Mouse (Mus musculus) kidney, postnatal 14 days (tissue): ENCODE data around the gene Ndufs3.
A peak's percentile ranks its signal among the peaks of the same experiment; 100 is the strongest.

Experiments
- DNase-seq: peaks from one replicate; pipeline ENCODE4 v3.0.0; 2022; ENCODE audit warnings: mixed read lengths

Gene Ndufs3

DNA sequence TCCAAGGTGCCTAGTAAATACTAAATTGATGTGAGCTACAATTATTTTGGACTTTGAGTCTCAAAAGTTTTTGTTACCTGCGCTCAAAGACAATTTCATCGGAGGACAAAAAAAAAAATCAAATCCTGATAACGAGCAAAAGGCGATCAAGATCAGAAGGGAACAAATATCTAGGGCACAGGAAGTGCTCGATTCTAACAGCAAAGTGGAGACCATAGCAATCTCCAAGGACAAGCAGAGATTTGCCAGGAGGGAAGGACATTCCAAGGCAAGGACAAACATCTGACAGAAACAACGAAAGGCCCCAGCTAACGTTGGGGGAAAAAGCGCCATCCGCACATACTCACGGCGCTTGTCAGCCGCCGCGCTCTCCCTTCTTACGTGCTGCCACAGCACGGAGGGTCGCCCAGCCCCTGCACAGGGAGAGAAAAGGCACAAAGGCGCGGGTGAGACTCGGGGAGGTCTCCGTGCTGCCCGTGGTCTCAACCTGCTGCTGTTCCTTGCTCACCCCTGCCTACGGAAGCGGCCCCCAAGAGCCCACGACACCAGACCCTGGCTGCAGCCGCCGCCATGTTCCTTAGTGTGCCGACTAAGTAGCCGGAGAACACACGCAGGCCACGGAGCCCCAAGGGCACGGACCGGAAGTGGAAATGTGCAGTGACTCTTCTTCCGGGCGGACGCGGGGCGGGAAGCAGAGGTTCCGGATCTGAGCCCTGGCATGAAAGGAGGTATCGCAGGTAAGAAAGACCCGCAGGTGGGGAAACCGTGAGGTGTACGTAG is at the start of gene Ndufs3, which contains the start of gene Kbtbd4:
Gene Ndufs3, minus strand, starts transcription at position 752 of the 780 bp plus-strand sequence.
Gene Kbtbd4, plus strand, starts transcription at position 665 of the 780 bp plus-strand sequence.
- DNase-seq, result peak; percentile 92

DNA sequence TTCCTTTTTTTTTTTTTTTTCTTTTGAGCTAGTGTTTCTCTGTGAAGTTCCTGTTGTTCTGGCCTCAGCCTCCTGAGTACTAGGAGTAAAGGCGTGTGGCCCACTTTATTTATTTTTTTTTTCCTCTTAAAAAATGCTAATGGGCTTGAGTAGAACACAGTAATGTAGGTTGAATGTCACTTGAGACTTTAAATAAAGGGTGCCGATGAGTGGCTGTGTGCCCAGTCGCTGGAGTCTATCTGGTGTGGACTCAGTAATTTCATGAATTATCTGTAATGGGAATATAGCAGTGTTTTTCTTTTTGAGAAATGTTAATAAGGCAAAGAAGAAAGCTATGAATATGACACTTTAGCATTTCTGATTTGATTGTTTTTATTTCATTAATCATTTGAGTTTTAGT is 48.8 kb upstream of the Ndufs3 start:
- DNase-seq, result no peak

DNA sequence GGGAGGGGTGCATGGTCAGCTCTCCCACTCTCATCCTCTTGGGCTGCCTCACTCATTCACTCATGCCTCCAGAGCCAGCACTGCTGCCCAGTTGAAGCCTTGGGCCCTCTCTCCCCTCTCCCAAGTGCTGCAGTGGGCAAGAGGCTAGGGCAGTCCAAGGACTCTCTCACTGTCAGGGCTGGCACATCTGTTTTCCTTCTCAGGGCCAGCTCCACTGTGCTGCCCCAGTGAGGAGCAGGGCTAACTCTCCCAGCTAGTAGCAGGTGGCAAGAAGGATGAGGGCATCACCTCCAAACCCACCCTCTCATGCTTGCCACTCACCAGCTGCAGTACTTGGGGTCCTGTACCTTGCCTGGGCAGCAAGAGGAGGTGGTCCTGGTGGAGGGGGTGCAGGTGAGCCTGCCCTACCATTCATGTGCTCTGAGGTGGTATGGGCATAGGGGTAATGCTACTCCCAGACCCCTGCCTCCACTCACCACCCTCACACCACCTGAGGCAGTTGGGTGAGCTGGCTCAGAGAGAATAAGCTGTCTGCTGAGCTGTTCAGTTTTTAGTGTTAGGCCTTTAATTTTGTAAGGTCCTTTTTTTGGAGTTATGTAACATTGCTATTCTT is 46.1 kb upstream of the Ndufs3 start:
- no peak for DNase-seq

DNA sequence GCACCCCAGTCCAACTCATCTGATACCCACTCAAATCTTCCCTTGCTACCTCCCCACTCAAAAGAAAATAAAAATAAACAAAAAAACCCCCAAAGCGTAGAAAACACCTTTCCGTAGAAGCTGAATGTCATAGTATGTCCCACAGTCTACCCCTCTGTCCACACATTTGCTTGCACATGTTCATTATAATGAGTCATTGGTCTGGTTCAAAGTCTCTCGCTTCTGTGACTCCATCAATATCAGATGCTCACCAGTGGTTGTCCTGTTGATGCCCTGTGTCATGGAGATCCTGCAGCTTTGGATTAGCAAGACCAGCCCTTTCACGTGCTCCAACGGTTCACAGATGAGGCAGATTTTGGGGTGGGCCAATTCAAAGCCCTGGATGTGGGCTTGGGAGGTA is 45.5 kb upstream of the Ndufs3 start:
- DNase-seq, result no peak

DNA sequence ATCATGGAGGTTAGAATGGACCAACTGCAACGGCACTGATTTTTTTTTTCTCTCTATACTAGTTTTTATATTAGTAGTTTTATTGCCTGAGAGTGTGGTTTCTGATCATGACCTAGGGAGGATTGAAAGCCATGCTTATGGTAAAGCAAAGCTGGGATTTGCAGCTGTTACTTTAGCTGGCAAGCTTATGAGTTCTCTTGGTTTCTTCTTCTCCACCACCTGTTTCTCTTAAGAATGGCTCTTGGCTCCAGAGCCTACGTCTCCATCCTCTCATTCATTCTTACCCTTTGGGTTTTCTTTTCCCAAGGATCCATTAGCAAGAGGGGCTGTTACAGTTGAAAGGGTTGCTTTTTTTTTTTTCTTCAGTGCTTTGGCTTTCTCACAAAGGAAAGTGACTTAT is 37.1 kb upstream of the Ndufs3 start:
- no peak for DNase-seq

DNA sequence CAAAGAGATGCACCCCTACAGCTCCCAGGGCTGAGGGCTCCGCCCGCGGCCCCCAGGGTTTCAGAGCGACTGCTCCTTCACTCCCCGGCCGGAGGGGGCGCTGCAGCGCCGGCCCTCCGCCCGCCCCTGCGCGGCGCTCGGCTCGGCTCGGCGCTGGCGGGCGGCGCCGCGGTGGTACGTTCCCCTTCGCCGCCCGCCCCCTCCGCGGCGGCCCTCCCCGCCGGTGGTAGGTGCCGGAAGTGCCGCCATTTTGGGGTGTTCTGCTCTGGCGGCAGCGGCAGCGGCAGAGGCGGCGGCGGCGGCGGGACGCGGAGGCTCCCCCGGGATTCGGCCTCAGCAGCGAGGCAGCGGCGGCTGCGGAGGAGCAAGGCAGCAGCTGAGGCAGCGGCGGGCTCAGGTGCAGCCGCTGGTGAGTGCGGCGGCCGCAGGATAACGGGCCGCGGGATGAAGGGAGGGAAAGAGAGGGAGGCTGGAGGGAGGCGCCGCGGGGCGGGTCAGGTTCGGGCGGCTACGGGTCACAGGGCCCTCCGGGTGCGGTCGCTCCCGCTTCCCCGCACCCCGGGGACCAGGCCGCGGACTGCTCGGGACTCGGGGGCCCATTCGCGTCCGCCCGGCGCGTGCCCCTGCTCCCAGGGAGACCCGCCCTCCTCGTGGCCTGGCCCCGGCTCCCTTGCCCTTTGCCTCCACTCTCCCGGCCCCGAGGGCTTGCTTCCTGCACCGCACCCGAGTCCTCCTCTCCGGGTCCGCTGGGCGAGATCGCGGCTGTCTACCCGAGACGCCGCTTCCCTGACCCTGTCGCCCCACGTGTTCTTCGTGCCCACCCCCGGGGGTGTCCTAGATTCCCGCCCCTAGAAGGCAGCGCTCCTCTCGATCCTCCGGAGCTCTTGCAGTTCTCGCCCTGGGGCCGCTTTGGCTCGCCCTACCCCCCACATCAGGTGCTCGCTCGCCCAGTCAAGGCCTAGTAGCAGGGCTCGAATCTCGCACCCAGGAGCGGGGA is 35.9 kb upstream of the Ndufs3 start, which contains the start of gene Celf1:
Gene Celf1, plus strand, starts transcription at position 150 of the 997 bp plus-strand sequence.
- DNase-seq, result peak; percentile 92

DNA sequence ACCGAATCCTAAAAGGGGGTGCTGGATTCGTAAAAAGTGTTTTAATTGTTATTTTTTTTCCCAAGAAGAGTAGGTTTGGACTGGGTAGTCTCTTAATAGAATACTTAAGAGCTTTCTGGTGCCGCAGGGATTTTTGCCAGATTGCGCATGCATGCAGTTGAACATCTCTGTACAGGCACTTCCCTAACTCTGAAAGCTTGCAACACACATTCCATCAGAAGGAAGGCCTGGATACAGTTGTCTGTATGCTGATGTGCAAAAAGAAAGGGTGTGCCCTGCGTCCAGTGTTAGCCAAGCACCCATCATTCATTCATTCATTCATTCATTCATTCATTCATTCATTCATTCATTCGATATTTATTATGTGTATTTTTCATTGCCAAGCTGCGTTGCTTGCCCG is 35.1 kb upstream of the Ndufs3 start:
- no peak for DNase-seq

DNA sequence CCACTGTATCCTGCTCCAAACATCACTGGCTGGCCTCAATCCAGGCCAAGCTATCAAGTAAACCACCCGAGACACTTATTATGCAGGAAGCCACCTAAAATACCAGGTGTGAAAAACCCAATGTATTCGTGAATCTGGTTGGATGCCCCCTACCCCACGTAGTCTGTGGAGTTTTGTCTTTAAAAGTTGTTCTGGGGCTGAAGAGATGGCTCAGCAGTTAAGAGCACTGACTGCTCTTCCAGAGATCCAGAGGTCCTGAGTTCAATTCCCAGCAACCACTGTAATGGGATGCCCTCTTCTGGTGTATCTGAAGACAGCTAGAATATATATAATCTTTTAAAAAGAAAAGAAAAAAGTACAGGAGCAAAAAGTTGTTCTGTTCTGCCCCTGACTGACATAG is 33.7 kb upstream of the Ndufs3 start:
- no peak for DNase-seq

DNA sequence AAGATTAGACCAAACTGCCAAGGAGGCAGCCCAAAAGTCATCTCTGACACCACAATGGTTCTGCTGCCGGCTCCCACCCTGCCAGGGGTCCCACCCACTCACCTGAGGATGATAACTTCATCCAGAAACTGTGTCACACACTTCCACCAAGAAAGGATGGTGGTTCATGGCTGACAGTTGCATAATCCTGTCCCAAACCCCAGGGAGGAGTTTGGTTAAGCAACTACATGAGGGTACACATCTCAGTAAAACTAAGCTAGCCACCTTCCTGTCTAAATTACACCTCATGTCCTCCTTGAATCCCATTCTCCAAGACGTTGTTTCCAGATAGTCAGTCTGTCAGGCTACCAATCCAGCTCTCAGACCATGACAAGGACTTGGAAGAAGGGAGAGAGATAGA is 27.6 kb upstream of the Ndufs3 start:
- no peak for DNase-seq

DNA sequence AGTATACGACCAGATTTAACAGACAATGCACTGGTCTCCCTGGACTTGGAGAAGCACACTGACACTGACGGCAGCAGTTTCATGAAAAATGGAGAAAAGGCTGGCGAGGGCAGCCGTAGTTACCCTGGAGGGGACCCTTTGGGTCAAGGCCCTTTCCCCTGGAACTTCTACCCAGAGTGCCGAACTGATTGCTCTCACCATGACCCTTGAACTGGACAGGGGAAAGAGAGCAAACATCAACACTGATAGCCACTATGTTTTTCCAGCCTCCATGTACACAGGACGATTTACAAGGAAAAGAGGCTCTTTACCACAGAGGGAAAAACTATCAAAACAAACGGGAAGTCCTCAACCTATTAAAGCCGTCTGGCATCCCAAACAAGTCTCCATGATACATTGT is 27.2 kb upstream of the Ndufs3 start:
- no peak for DNase-seq

DNA sequence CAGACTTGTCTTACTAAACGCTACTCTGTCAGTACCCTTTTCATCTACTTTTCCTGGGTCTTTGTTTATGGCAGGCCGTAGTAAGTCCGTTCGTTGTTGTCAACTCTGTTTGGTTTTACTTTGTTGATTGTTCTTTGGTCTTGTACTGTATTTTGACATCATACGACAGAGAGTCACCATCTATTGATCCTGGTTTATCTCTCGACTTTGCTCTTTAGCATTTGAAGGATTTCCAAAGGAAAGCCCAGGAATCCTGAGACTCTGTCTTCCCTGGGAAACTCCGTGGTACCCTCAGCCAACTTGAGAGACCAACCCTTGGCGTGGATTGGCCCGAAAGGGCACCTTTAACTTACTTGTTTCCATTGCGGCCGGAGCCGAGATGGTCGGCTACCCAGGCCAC is 23.9 kb upstream of the Ndufs3 start:
- DNase-seq, result no peak

DNA sequence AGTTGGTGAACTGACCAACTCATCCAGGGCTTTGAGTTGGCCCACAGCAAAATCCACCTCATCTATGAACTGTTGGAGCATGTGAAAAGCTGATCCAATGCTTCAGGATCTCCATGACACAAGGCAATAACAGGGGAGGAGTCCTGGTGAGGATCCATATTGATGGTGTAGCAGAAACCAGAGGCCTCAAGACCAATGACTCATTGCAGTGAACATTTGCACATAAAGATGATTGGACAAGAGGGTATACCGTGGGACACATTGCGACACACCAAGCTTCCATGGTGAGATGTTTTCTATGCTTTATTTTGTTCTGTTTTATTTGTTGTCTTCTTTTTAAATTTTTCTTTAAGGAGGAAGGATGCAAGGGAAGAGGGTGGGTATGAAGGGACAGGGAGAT is 18.0 kb upstream of the Ndufs3 start:
- DNase-seq, result no peak

DNA sequence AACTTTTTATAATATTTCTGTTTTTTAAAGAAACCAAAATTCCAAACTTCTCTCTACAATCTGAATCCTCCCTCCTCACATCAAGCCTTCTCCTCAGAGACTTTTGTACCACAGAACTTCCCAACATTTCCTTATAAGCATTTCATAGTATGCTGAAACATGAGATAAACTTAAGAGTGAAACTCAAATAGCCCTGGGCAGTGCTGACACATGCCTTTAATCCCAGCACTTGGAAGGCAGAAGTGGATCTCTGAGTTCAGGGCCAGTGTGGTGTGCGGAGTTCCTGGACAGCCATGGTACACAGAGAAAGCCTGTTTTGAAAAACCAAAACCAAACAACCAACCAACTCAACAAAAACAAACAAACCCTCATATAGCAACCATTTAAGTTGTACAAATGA is 16.6 kb upstream of the Ndufs3 start:
- no peak for DNase-seq

DNA sequence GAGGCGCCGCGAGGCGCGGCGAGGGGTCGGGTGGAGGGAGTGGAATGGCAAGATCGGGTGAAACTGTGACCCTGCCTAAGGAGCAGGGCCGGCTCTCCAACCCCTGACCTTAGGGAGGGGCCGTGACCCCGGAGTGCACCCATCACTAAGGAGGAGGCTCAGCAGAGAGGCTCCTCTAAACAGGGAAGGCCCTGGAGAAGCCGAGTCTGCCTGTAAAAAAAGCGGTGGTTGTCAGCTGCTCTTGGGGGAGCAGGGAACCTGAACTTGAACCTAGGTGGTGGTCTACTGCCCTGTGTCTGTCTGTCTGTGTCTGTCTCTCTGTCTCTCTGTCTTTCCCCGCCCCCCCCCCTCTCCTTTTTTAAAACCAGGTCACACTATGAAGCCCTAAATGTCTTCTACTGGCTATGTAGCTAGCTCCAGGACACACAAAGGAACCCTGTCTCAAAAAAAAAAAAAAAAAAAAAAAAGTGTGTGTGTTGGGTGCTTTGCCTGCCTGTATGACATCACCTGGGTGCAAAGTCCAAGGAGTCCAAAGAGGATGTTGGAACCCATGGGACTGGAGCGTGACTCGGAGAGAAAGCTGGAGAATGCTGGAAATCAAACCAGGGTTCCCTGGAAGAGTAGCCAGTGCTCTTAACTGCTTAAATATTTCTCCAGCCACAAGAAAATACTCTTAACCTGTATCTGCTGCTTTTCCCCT is 13.5 kb upstream of the Ndufs3 start:
- peak; percentile 82 for DNase-seq

DNA sequence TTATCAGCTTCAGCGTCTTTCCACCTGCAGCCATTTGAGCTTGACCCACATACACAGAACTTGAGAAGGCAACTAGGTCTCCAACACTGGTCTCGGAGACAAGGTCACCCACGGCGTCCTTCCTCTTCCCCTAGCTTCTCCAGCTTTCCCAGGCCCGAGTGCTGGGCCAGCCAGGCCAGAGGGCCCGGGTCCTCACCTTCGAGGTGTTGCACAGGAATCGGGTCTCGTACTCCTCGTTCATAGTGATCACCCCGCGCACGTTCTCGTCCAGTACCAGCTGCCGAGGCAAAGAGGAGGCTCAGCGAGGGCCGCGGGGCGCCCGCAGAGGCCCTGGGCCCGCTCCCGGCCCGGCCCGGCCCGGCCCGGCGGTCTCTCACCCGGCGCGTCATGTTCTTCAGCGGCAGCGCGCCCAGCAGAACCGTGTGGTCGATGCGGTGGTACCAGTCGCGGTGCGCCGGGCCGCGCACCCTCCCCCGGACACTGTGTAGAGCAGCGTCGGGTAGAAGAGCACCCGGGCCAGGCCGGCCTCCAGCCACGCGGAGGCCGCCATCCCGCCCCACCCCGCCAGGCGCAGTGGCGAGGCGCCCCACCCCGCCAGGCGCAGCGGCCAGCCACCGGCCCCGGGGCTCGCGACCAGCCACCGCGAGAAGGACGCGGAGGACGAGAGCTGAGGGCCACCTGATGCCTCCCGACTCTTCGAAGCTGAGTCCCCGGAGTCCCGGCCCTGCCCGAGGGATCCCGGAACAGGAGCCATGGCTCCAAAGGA is 12.8 kb upstream of the Ndufs3 start:
- peak; percentile 83 for DNase-seq

DNA sequence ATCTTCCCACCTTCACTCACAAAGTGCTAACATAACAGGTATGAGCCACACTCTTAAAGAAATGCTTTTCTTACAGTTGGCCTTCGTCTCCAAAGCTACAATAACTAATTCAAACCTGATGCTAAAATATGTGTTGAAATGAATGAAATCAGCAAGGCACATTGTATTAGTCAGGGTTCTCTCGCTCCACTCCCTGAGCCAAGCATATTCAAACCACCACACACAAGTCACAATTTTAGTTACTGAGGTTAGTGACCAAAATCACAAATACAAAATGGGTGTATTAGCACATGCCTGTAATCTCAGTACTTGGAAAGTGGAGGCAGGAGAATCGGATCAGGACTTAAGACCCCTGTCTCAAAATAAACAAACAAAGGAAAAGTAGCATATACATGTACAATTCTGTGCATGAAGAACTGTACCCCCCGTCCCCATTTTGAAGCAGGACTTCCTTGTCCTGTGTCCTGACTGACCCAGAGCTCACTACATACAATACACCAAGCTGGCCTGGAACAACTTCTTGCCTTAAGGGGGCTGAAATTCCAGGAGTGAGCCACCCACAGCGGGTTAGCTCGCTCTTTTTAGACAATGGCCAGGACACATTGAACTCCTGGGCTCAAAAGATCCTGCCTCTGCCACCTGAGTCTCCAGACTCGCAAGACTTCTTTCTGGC is 12.1 kb upstream of the Ndufs3 start:
- no peak for DNase-seq

DNA sequence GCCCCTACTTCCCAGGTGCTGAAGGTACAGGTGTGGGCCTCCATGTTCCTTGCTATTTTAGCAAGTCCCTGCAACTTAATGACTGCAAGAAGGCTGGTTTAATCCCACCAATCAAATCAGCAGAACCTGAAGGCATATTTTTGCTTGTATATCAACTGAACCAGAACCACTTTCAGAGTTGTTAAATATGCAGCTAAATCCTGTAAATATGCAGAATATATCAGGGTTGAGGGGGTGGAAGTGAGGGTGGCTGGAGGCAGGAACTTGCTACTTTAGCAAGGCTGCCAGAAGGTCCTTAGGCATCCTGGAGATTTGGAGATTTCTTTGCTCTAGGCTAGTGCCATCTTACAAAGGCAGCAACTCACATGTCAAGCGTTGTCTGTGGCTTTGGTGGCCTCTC is 10.9 kb upstream of the Ndufs3 start:
- no peak for DNase-seq

DNA sequence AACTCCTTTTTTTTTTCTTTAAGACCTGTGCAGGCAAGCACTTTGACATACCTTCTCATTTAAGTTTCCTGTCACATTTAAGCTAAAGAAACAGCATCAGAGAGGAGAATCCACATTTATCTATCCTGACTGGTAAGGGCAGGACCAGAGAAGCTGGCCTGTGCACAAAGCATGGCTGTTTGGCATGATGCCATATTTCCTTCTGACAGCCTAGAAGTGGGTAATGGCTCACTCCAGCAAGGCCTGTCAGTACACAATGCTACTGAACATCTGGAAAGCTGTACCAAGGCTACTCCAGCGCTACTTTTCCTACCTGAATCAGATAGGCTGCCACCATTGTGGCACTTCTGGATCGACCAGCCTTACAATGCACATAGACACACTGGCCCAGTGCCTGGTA is 9.0 kb upstream of the Ndufs3 start:
- peak; percentile 69 for DNase-seq

DNA sequence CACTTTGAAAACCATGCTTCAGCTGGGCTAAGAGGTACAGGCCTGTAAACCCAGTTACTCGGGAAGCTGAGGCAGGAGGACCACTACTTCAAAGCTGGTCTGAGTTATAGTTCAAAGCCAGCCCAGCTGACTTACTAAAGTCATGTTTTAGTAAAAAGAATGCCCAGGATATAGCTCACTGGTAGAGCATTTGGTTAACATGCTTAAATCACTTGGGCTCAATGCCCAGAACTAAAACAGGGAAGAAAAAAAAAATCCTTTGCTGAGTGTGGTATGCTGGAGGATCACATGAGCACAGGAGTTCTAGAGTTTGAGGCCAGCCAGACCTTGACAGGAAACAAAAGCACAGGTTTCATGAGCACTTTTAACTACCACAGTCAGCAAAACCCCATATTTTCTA is 7.0 kb upstream of the Ndufs3 start:
- DNase-seq, result no peak

DNA sequence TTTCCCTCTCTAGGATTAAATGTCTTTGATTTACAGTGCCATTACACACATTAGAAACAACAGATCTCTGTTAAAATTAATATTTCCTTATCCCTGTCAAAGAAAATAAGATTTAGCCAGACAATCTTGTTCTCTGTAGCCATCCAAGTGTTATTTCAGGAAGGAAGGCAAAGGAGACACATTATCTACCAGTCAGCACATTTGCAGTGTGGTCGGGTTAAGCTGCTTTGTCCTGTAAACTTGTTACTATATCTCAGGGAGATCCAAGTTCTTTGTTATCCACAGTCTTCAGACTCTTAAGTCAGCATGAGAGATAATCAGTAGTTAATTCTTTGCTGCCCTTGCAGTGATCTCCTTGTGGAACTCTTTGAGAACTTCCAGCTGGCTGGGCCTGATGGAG is 6.2 kb upstream of the Ndufs3 start:
- DNase-seq, result no peak

DNA sequence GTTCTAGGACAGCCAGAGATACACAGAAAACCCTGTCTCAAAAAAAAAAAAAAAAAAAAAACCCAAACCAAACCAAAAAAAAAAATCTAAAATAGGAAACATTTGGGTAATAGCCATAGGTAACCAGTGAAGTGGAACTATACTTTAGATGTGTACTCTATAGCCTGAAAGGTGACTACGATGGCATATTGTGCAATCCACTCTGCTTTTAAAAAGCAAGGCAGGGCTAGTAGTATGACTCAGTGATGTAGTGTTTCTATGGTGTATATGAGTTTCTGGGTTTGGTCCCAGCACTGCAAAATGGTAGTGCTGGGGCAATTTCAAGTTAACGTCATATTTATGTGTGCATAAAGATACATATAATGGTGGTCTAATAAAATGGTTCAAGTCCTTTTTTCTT is 2.1 kb upstream of the Ndufs3 start:
- no peak for DNase-seq
